Mouse (Mus musculus) lung, postnatal 25 days (tissue): ENCODE measurements around the gene Baz1b.

ENCODE experiments used
- DNase-seq: peaks from one replicate; pipeline ENCODE4 v3.0.0; 2022; ENCODE audit warnings: low spot score

Gene Baz1b

DNA sequence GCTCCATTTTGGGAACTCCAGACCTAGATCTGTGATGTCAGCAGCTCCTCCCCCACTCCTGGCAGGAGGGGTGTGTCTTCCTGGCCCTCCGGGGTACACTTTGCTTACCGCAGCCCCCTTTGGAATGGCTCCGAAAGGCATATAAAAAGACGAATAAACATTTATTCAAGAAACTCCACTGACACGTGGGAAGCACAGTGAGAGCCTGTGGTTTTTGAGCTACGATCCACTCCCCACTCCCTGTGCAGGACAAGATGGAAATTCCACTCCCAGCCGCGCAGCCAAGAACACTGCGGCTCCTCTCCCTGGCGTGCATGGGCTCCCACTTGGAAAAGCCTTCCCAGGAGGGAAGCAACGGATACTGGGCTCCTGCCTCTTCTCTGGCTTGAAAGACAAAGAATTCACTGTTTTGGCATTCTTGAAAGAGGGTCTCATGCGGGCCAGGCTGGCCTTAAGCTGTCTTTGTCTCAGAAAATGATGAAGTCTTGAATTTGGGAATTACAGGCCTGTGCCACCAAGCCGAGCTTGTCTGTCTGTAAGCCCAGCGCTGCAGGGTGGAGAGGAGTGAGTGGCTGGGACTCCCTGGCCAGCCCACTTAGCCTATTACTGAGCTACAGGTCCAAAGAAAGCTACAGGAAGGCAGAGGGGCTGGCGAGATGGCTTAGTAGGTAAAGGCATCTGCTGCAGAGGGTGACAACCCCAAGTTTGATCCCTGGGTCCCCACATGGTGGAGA, 87.8 kb downstream of the Baz1b start:
- no peak for DNase-seq

DNA sequence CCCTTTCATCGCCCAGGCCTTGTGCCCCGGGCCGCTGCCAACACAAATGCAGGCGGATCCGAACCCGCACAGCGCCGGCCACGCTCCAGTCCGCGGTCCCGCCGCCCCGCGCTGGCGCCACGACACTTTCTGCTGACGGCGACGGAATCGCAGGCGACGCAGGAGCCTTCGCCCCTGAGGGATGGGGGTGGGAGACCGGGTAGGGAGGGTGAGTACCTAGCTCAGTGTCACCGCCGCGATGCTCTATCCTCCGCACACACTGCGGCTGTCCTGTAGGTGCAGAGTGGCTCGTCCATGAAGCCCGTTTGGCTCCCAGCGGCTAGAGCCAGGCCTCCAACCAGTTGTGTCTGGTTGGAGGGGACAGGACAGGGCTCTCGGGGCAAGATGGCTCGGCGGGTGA, 89.5 kb downstream of the Baz1b start:
- no peak for DNase-seq

DNA sequence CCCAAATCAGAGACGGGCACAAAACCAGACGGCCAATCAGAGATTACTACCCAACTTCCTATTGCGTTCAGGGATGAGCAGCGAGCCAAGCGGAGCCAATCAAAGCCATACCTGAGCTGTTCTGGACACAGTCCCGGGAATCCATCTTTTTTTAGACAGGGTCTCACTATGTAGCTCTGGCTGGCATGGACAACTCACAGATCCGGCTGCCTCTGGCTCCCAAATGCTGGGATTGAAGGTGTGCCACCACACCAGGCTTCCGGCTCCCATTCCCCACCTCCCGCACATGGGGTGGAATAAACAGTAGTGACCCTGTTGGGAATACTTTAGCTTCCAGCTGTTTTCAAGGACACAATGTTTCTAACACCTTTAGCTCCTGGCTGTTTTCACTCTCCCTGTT, 93.2 kb downstream of the Baz1b start:
- no peak for DNase-seq

DNA sequence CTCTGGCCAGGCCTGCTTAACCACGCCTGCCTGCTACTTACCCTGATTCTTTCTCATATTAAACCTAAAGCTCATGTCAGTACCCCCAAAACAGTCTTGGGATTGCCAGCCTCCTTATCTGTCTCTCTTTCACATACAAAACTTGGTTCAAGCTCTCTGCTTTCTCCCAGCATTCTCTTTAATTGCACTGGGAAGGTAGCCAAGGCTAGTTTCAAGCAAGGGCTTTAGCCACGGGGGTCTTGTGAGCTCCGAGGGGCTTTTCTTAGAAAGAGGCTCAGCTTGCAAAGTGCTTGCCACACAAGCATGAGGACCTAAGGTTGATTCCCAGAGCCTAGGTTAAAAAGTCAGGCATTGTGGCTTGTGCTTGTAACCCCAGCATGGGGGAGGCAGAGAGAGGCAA, 98.1 kb downstream of the Baz1b start:
- no peak for DNase-seq

DNA sequence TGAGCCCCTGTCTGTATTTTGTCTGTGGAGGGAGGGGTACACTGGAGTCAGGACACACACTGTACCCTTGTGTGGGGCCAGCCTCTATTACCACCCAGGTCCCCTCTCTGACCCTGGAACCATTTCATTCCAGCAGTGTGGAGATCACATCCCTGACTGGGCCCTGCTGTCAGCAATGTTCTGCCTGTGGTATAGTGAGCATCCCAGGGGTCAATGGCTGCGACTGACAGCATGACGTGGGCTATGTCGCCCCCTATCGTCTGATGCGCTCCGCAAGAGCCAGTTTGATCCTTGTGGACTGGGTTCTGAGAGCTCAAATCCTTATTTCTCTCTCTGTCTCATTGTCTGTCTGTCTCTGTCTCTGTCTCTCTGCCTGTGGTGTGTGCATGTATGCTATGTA, 99.1 kb downstream of the Baz1b start:
- DNase-seq, result peak; percentile 62

DNA sequence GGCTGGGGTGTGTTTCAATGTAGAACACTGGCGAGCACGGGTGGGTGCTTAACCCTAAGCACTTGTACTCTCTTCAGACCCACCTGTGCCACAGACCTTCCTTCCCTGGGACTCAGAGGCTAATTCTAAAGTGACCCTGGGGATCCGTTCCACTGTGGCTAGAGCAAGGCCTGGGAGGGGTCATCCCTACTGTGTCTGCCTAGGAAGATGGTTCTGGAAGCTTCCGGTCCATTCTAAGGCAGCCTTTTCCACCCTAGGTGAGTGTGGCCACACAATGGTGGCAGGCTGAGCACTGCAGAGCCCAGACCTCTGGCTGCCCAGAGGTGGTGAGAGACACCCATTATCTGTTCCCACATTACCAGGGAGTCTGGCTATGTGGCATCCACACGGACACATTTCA, 99.9 kb downstream of the Baz1b start:
- no peak for DNase-seq

DNA sequence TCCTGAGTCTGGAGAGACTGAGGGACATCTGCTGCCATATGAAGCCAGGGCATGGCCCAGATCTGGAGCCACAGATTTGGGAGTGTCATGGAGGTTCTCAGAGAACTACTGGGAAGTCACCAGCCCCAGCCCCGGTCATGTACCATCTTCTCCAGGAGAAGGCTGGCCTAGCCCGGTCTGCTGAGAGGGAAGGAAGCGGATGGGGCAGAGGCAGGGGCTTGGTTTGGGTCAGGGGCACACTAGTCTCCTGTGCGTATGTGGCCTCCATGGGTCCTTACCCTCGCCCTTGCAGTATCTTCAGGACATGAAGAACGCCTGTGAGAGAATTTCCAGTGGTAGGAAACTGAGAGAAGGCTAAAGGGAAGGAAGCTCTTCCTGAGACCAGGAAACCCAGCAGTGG, 103.6 kb downstream of the Baz1b start:
- no peak for DNase-seq

DNA sequence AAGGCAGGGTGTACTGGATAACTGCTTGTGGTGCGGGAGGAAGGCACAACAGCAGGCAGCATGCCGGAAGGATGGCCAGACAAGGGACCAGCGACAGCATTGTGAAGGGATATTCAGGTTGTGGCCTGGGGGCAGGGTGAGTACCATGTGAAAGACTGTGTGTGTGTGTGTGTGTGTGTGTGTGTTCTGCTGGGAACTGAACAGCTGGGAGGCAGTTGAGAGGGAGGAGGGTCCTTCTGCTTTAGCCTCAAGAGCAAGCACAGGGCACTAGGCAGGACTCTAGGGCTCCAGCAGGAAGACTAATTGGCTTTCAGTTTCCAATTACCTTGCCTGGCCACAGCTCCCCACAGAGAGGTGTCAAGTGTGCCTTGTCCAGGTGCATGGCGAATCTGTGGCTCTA, 104.1 kb downstream of the Baz1b start:
- DNase-seq, result no peak

DNA sequence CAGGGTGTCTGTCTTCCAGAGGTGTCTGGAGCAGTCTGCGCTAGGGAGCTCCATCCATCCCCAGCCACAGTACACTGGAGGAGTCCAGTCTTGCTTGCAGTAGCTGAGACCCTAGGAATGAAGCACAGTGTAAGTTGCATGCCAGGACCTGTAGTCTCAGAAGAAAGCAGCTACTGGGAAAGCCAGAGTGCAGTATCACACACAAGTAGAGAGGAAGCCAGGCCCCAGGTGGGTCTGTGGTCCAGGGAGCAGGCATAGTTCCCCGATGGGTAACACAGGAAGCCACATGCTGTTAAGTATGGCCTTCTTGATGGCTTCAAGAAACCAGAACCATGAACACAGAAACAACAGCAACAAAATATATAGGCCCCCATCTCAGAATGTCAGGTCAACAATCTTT, 104.9 kb downstream of the Baz1b start:
- no peak for DNase-seq
